Mouse (Mus musculus): ENCODE measurements at regions not wholly inside any gene's neighbourhood (a gene's known extent, or its start where the extent isn't known, plus 50 kb on each side); places are given as distances from the start of the nearest gene placed in this dataset.

DNA sequence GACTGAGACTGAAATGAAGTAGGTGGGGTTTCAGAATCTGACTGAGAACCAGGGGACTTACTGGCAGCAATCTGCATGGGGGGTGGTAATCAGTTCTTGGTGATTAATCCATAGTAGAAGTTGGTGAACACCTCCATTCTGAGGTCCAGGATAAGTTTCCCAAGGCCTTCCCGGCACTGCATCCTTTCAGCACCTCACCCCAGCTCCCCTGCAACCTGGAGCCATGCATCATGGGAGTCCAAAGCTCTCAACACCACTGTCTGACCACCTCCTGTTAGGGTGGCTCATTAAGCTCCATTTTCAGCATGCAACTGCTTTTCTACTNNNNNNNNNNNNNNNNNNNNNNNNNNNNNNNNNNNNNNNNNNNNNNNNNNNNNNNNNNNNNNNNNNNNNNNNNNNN lies 157.0 kb downstream of the Cyp26b1 start:
- no peak for DNase-seq (ENCODE audit: low read depth, low spot score)

GRCm38 (mm10) chr6:84434532-84434931 lies 159.2 kb downstream of the Cyp26b1 start:
- DNase-seq (ENCODE audit: low read depth, low spot score), result no peak

DNA sequence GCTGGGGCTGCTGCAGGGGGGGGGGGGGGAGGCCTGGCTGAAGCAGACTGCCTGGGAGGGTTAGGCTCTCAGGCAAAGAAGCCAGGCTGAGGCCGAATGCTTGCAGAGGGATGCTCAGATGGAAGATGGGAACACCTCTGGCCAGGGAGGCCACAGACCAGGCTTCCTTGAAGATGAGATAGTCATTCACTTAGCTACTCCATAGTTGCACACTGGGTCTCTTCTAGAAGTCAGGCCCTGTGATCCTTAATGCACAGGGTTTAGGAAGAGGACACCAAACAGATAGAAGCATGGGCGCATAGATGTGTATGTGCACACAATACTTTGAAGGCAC lies 162.1 kb downstream of the Cyp26b1 start:
- DNase-seq (ENCODE audit: low read depth, low spot score), result no peak

GRCm38 (mm10) chr6:84430925-84431621 lies 162.6 kb downstream of the Cyp26b1 start:
- DNase-seq (ENCODE audit: low read depth, low spot score), result no peak

- no peak for DNase-seq (ENCODE audit: low read depth, low spot score)
Measured at GRCm38 (mm10) chr6:84430146-84430545, 163.6 kb downstream of the Cyp26b1 start.

DNA sequence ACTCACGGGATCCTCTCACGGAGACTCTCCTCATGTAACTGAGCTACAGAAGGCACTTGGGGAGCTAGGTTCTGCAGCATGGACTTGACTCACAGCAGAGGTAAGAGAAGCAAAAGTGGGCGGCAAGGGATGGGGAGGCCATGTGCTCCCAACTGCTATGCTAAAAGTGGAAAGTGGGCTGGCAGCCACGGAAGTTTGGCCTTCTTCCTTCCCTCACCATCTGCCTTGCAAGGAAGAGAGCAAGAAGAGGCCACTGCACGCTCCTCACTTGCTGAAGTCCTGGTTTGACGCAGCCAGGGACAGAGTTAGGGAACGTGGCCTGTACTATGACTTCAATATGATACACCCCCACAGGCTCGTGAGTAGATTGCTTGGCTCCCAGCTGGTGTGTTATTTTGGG lies 164.5 kb downstream of the Cyp26b1 start:
- DNase-seq (ENCODE audit: low read depth, low spot score), result no peak

DNA sequence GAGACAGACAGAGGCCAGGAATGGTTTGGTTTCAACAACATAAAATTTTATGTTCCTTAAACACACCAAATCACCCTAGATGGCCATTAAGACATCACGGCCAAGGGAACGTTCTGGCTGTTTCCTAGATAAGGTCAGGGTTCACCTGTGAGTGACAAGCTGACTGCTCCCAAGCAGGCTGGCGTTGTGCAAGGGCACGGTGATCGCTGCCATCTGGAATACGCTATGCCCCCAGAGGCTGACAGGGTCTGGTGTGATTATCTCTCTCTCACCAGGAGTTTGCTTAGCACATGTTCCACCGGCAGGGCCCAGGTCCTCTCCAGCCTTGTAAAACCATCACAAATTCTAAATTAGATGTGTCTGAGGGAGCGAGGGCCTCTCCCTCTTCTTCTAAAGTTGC lies 167.0 kb downstream of the Cyp26b1 start:
- no peak for DNase-seq (ENCODE audit: low read depth, low spot score)

GRCm38 (mm10) chr6:84425823-84426222 lies 167.9 kb downstream of the Cyp26b1 start:
- peak; percentile 63 for DNase-seq (ENCODE audit: low read depth, low spot score)

GRCm38 (mm10) chr6:84422946-84423345 lies 170.8 kb downstream of the Cyp26b1 start:
- DNase-seq (ENCODE audit: low read depth, low spot score), result peak; percentile 78

DNA sequence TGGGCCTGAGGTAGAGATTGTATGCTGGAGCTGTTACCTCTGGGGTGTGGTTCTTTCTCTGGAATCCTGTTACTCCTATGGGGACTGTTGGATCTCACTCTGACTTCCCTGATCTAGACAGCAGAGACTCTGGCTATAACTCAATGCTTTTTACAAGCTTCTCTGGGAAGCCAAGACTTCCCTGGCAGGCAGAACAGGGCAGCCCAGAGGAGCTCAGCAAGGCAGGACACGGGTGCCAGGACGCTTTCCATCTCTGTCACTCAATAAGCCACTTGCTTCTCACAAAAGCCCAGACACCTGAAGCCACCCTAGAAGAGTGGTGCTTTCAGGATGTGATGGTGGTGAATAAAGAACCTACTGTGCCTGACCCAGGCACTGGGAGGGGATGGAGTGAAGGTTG lies 174.0 kb downstream of the Cyp26b1 start:
- DNase-seq (ENCODE audit: low read depth, low spot score), result no peak

DNA sequence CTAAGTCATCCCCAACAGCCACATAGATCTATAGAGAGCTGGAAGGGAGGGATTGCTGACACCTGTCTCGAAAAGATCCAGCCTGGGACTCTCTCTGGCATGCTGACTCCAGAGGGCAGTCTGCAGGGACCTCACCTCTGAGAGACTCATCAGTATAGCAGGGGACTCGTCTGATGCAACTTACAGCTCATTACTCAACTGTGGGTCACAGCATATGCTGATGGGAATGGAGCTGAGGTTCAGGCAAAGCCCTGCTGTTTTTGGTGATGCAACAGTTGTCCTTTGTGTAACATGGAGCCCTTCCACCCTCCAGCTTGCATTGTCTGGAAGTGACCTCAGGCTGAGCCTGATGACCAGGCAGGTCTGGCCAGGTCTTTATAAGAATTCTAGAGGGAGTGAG lies 174.4 kb downstream of the Cyp26b1 start:
- DNase-seq (ENCODE audit: low read depth, low spot score), result peak; percentile 73

- DNase-seq (ENCODE audit: low read depth, low spot score), result no peak
Measured at GRCm38 (mm10) chr6:84416992-84417636, 176.6 kb downstream of the Cyp26b1 start.

GRCm38 (mm10) chr6:84414400-84414799 lies 179.3 kb downstream of the Cyp26b1 start:
- no peak for DNase-seq (ENCODE audit: low read depth, low spot score)

DNA sequence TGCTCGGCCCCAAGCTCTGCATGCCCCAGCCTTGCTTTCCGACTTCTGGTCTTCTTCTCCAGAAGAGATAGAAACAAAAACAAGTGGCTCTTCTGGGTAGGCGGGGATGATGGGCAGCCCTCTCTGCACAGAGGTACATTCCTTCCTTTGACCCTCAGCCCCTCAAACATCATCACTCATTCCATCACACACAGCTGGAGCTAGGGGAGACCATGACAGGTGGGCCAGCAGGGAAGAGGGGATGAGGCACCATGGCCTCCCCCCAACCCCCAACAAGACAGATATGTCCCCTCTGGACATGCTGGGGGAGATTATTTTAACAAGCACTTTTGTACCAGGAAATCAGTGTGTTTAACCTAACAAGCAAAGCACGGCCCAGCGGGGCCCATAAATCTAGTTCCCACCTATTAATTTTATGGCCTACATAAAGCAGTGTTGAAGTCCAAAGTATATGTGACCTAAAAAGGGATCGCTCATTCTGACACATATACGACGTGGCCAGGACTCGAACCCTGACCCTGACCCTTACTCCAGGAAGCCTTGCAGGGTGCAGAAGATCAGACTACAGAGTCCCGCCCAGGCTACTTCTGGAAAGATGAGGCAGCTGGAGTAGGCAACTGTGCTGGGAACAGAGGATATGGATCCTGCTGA lies 183.7 kb downstream of the Cyp26b1 start:
- DNase-seq (ENCODE audit: low read depth, low spot score), result no peak

DNA sequence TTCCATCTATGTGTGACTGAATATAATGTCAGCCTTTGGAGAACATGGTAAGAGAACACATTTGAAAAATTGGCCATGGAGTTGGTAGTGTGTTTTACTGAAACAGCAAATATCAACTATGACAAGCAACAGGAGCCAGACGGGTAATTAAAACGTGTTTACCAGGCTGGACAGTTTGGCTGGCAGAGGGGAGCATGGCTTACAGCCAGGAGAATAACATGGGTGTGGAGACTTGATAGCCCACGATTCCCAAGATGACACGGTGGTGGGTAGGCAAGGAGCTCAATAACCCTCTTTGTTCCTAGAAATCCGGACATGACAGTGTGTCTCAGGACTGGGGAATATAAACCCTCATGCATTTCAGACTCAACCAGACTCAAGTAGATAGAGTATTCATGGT lies 185.2 kb downstream of the Cyp26b1 start:
- DNase-seq (ENCODE audit: low read depth, low spot score), result no peak

GRCm38 (mm10) chr6:84407773-84408172 lies 185.9 kb downstream of the Cyp26b1 start:
- peak; percentile 75 for DNase-seq (ENCODE audit: low read depth, low spot score)

GRCm38 (mm10) chr6:84404695-84405094 lies 189.0 kb downstream of the Cyp26b1 start:
- DNase-seq (ENCODE audit: low read depth, low spot score), result no peak

- DNase-seq (ENCODE audit: low read depth, low spot score), result no peak
Measured at GRCm38 (mm10) chr6:84402431-84402830, 191.3 kb downstream of the Cyp26b1 start.

GRCm38 (mm10) chr6:84394496-84395090 lies 199.1 kb downstream of the Cyp26b1 start:
- no peak for DNase-seq (ENCODE audit: low read depth, low spot score)

DNA sequence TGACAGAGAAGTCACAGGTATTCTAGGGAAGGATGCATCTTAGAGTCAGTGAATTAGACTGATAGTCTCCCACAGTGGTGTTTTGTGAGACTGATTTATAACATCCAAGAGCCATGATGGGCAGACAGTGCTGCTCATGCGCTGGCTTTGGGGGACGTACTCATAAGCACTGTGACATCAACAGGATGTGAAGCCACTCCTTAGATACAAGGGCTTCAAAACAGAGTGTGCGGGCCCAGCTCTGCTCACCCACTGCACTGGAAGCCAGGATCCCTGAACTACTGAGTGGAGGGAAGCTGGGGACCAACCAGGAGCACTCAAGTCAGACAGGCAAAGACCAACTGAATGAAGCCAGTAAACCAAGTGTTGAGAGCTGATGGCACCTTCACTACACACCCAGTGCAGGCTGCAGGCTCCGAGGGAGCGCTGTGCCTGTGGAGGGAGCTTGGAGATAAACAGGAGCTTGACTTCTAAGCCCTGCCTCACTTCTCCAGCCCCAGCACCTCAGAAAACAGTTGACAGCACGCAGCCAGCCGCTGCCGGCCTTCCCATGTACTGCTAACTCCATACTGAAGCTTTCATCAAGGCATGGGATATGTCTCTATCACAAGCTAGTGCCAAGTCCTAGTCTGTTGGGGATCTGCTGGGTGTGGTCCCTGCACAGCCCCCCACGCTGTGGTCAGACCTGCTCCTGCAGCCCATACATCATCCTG lies 200.0 kb downstream of the Cyp26b1 start:
- DNase-seq (ENCODE audit: low read depth, low spot score), result no peak

DNA sequence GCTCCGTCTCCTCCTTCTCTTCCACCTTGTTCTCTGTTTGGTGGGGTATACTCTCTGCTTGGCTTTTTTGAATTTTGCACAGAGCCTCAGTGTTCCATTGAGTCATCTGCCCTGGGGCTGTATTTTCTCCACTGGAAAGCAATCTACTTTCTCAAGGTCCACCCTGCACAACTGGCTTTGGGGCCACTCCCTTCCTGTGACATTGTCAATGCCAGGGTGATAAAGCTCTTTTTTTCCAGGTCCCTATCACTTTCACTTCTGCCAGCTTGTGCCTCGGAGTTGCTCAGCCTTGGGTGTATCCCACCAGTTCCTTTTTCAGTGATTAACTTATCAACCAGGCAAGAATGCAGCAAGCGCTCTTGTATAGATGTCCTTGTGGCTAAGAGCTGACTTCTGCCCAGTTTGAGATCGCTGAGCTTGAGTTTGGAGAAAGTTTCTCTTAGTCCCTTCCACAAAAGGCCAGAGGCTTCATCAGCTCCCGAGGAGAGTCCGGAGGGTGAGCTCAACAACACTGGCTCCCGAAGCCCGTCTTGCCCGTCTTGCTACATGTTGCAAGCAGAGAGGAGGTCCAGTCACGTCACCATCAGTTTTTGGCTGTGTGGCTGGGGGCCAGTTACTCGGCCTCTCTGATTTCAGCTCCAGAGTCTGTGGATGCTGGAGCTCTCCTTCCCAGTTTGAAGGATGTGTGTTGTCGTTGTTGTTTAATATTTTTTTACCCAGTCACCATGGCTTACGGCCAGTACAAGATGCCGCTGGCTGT lies 200.8 kb downstream of the Cyp26b1 start:
- peak; percentile 81 for DNase-seq (ENCODE audit: low read depth, low spot score)

Data from 3T3-L1 (cell line).